Mouse (Mus musculus) NIH3T3 (cell line): ENCODE measurements around the gene Iqch.

Experiments
- DNase-seq: peaks from one replicate; pipeline ENCODE4 v3.0.0-alpha.2; 2012; ENCODE audit warnings: low read depth

The Iqch gene

DNA sequence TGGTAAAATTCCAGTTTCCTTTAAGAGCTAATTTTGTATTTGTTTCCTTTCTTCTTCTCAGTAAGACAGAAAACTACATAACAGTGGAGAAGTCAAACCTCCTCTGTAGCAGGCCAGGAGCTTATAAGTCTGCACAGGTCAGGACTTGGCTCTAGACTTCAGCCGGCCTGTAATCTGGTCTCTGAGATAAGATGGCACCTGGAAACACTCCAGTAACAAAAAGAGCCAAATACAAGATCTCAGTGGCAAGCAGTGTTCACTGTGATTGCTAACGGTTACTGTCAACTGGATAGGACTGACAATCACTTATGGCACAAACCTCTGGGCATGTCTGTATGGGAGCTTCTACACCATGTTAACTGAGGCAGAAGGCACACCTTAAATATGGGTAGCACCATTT lies 229.0 kb downstream of the Iqch start:
- DNase-seq, result no peak

DNA sequence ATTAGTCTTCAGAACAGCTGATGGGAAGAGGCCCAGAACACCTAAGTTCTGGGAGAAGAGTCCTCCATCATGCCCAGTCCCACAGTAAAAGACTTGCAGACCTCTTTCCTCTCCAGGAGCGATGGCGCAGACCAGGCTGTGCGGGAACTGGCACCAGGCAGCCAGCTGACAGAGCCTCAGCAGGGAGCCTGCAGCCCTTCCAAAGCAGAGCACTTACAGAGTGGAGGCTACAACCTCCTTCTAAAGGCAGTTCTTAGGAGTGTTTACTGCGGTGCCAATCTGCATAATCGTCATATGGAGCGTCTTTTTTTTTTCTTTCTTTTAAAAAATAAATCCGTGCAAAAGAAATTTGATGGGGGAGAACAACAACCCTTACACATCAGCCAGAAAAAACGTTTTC lies 229.8 kb downstream of the Iqch start:
- no peak for DNase-seq
